Mouse (Mus musculus) lung, embryonic 16.5 days (tissue): ENCODE measurements around the gene Tm9sf4. TPM values are rescaled to one million over a fixed set of nuclear protein-coding genes. Genes with fewer than 3 reads are reported as not detected.

Experiments used
- ATAC-seq: fragments of 200-750 bp; cut with Nextera tagmentation; 2 replicates; pipeline ENCODE4 v1.8.0; 2017; ENCODE audit warnings: low read depth, mild to moderate bottlenecking, moderate library complexity
- H3K27ac ChIP-seq: fragments of 300-500 bp; sonication (generic); 2 replicates; pipeline ENCODE4 v1.5.1; 2014; ENCODE audit warnings: mild to moderate bottlenecking, control low read depth, low read length
- H3K27me3 ChIP-seq: fragments of 300-500 bp; sonication (generic); 2 replicates; pipeline ENCODE4 v1.6.1; 2014; ENCODE audit warnings: low read depth, low read length, mixed read lengths; ENCODE audit not compliant: control insufficient read depth, insufficient read depth
- H3K36me3 ChIP-seq: fragments of 300-500 bp; sonication (generic); 2 replicates; pipeline ENCODE4 v1.6.1; 2014; ENCODE audit warnings: low read length; ENCODE audit not compliant: control insufficient read depth, insufficient read depth
- H3K4me1 ChIP-seq: fragments of 300-500 bp; sonication (generic); replicated peaks from 2 replicates; pipeline ENCODE4 v1.6.1; 2014; ENCODE audit warnings: low read length, mixed read lengths; ENCODE audit not compliant: control insufficient read depth, insufficient read depth
- H3K4me2 ChIP-seq: fragments of 300-500 bp; sonication (generic); 2 replicates; pipeline ENCODE4 v1.6.1; 2014; ENCODE audit warnings: low read depth, low read length, control low read depth
- H3K4me3 ChIP-seq: fragments of 300-500 bp; sonication (generic); 2 replicates; pipeline ENCODE4 v1.5.1; 2014; ENCODE audit warnings: mild to moderate bottlenecking, low read length, control low read depth
- H3K9ac ChIP-seq: fragments of 300-500 bp; sonication (generic); 2 replicates; pipeline ENCODE4 v1.6.1; 2014; ENCODE audit warnings: low read length, control low read depth
- H3K9me3 ChIP-seq: fragments of 300-500 bp; sonication (generic); 2 replicates; pipeline ENCODE4 v1.6.1; 2016; ENCODE audit warnings: low read length; ENCODE audit not compliant: control insufficient read depth
- WGBS: fragments of 180-500 bp; shearing (Covaris S2); extraction: QIAGEN DNeasy Blood & Tissue Kit; methylation state at CpG from one replicate; pipeline ENCODE4 v1.1.7; 2014; 5-methylcytosine and 5-hydroxymethylcytosine counted together
- polyA plus RNA-seq: library from polyadenylated mRNA; unstranded; fragments of >200 nt; fragmentation: Nextera tagmentation; extraction: Ambion mirVana; gene quantifications from 2 replicates; pipeline ENCODE4 v1.2.1, GENCODE M21; 2015

Gene Tm9sf4
- polyA plus RNA-seq, 1 experiment from 2014 or later, result 74.9 TPM

DNA sequence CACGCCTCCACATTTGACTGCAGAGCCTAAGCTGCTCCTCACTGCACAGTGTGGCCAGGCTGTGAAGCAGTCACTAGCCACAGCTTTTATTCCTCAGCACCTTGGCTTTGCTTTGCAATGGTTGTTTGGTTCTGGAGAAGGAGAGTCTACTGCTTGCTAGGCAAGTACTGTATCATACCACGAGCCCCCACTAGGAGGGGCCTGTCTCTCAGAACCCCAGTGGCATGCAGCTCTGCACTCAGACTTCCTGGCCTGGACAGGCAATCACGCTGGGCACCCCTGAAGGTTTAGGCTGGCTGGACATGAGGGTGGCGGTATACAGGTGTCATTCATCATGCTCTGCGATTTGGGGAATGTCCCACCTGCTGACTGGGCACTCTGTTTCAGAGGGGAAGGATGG is 26.9 kb upstream of the Tm9sf4 start:
- H3K4me1 ChIP-seq, result no peaks in the 10 kb centered on the region

DNA sequence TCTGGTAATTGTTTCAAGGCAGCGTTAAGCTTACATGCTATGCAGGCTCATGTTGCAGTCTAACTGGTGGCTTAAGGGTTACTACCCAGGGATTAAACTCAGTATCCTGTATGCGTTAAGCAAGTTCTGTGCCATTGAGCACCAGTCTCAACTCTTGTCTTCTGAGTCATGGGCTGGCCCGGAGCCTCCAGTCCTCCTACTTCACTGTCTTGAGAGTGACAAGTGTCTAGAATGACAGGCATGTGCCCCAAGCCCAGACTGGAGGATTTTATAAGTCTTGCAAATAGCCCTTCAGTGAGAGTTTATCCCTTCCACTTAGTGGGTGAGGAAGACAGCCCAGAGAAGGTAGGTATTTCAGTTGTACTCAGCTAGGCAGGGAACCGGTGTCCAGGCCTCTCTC is 24.9 kb upstream of the Tm9sf4 start:
- 56% methylated on average over 4 of the region's 4 CpGs for WGBS
- Histone ChIP-seq H3K4me1 (peaks cover 4% of the 10 kb centered on the region; the same call in 1 of the 2 replicates), H3K9me3 (no peaks in the 10 kb centered on the region), H3K9ac (no peak overlapping the region), H3K4me2 (no peak overlapping the region), H3K27me3 (no peaks in the 10 kb centered on the region), H3K36me3 (no peaks in the 10 kb centered on the region), H3K27ac (no peak overlapping the region), H3K4me3 (no peak overlapping the region)
- ATAC-seq, result no peak

More for the DNA sequence above, 26.9 kb upstream of the Tm9sf4 start:
- no peak overlapping the region for H3K27ac ChIP-seq
- no peaks in the 10 kb centered on the region for H3K9me3 ChIP-seq
- no peak overlapping the region for H3K4me2 ChIP-seq
- no peaks in the 10 kb centered on the region for H3K36me3 ChIP-seq
- no peak overlapping the region for H3K4me3 ChIP-seq
- WGBS, result 31% methylated on average over 5 of the region's 5 CpGs
- H3K9ac ChIP-seq, result no peak overlapping the region
- H3K27me3 ChIP-seq, result no peaks in the 10 kb centered on the region
- ATAC-seq, result no peak

DNA sequence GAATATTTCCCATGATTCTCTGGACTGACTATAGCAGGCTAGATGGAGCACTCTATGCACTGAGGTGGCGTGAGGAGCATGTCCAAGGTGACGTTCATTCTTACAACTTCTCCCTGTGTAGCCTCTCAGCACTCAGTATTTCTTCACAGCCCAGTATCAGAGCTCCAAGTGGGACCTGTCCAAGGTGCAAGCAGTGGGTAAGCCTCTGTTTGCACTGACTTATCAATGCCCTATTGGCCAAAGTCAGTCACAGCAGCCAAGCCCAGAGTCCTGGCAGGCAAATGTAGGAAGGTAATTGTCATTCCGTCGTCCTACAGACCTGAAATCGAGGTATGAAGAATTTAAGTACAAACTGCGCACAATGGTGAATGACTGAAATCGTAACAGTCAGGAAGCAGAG is 21.9 kb upstream of the Tm9sf4 start:
- H3K36me3 ChIP-seq, result no peaks in the 10 kb centered on the region
- peaks cover 4% of the 10 kb centered on the region; the same call in 1 of the 2 replicates for H3K4me1 ChIP-seq
- H3K27me3 ChIP-seq, result no peaks in the 10 kb centered on the region
- no peak overlapping the region for H3K27ac ChIP-seq
- no peak overlapping the region for H3K4me3 ChIP-seq
- no peak overlapping the region for H3K9ac ChIP-seq
- WGBS, result 78% methylated on average over 7 of the region's 7 CpGs
- no peaks in the 10 kb centered on the region for H3K9me3 ChIP-seq
- ATAC-seq, result no peak
- no peak overlapping the region for H3K4me2 ChIP-seq

DNA sequence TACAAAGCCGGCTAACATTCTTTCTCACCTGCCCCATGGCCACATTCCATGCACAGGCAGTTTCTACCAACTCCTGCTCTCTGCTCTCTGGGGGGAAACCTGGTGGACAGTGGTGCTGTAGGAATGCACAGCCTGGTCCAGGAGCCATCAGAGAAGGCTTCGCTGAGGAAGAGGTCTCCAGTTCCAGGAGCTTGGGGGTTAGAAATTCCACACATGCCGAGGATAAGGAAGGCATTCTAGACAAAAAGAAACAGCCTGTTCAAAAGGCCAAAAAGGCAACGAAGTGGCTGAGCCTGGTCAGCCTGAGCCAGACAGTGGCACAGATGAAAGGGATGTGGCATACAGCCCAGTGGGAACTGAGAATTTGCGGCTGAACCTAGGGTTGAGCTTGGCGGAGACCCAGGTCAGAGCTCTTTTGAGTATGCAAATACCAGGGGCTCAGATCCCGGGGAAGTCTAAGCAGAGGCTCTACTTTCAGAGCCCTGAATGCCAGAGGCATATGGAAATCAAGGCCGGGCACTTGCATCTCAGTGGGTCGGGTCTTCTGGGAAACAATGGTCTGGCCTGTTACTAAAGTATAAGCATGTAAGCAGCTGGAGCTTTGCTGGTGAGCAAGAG is 21.0 kb upstream of the Tm9sf4 start:
- Histone ChIP-seq H3K9me3 (no peaks in the 10 kb centered on the region), H3K36me3 (no peaks in the 10 kb centered on the region), H3K27ac (no peak overlapping the region; the same call in 1 of the 2 replicates), H3K4me1 (peaks cover 4% of the 10 kb centered on the region; the same call in 1 of the 2 replicates), H3K27me3 (no peaks in the 10 kb centered on the region), H3K9ac (no peak overlapping the region), H3K4me3 (no peak overlapping the region), H3K4me2 (no peak overlapping the region)
- ATAC-seq, result peak; percentile 56; the same call in 1 of the 2 replicates
- WGBS, result 10% methylated on average over 9 of the region's 9 CpGs

DNA sequence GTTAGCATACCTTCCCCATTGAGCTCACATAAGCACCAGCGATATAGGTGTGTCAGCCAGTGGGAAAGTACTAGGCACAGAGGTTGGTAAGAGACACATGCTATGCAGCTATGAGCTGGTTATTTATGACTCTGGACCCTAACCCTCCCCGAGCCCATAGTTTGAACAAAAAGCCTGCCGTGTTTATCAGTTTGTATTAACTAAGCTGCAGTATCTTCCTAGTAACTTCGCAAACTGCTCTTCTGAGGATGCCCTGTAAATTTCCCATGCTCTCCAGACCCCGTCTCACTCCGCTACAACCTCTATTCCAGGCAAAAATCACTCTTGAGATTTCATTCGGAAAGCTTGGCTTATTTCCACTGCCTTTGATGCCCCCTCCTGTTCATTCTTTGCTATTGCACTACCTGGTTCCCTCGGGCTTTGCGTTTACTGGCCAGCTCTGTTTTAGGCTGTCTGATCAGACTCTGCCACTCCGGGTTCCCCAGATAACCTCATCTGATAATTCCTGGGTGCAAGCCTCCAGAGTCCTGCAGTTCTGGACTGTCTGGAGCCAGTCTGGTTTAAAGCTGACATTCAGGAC is 18.4 kb upstream of the Tm9sf4 start:
- Histone ChIP-seq H3K4me1 (peaks cover 4% of the 10 kb centered on the region; the same call in 1 of the 2 replicates), H3K4me2 (no peak overlapping the region), H3K9ac (no peak overlapping the region), H3K4me3 (no peak overlapping the region), H3K27me3 (no peaks in the 10 kb centered on the region), H3K9me3 (no peaks in the 10 kb centered on the region), H3K27ac (no peak overlapping the region), H3K36me3 (no peaks in the 10 kb centered on the region)
- 26% methylated on average over 10 of the region's 10 CpGs for whole genome bisulfite sequencing
- ATAC-seq, result no peak

DNA sequence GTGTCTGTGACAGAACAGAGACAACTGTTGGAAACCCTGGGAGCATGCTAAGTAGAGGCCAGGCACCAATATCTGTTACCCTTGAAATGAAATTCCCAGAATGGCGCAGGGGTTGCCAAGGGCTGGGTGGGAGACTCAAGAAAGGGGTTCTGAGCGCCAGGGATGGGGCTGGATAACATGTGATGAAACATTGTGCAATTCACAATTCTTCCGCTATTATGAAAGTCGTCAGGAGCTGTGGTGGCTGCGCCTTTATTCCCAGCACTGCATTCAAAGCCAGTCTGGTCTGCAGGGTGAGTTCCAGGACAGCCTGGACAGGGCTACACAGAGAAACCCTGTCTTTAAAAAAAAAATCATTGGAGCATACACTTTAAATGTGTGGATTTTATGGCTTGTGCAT is 15.8 kb upstream of the Tm9sf4 start:
- Histone ChIP-seq H3K4me3 (no peak overlapping the region), H3K9ac (no peak overlapping the region), H3K36me3 (no peaks in the 10 kb centered on the region), H3K27me3 (no peaks in the 10 kb centered on the region), H3K9me3 (no peaks in the 10 kb centered on the region), H3K27ac (no peak overlapping the region), H3K4me1 (peaks cover 2% of the 10 kb centered on the region; the same call in 1 of the 2 replicates), H3K4me2 (no peak overlapping the region)
- ATAC-seq, result no peak
- 66% methylated on average over 5 of the region's 5 CpGs for WGBS

DNA sequence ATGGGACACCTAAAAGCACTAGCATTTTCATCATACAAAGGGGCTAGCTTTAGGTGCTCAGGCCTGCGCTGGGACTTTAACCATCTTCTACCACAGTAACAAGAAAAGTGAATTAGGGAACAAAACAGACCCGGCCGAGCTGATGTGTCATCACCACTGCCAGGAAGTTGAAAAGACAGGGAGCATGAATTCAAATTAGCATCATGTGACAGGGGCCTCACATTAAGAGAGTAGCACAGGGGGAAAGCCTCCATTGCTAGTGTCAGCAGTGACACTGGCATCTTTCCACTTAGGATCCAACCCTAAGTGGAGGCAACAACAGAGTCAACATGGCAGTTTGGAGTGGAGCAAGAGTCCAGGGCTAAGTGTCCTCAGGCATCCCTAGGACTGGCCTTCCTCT is 13.9 kb upstream of the Tm9sf4 start:
- Histone ChIP-seq H3K4me3 (no peak overlapping the region), H3K4me1 (no peaks in the 10 kb centered on the region), H3K4me2 (no peak overlapping the region), H3K9ac (no peak overlapping the region), H3K9me3 (no peaks in the 10 kb centered on the region), H3K36me3 (no peaks in the 10 kb centered on the region), H3K27ac (no peak overlapping the region), H3K27me3 (no peaks in the 10 kb centered on the region)
- 66% methylated on average over 3 of the region's 3 CpGs for WGBS
- ATAC-seq, result no peak

DNA sequence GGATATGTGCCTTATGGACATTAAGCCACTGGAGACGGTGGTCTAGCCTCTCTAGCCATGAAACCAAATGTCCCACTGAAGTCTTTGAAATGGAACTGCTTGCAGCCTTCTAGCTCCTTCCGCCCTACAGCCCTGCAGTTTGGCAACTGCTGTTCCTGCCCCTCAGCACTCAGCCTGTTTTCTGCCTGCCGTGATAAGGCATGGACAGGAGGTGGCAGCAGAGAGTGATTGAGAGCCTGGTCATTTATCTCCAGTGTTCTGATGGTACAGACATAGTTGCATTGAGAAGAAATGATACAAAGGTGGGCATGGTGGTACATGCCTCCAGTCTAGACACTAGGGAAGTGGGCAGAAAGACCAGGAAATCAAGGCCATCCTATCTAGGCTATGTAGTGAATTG is 13.4 kb upstream of the Tm9sf4 start:
- Histone ChIP-seq H3K27me3 (no peaks in the 10 kb centered on the region), H3K27ac (no peak overlapping the region), H3K4me3 (no peak overlapping the region), H3K9ac (no peak overlapping the region), H3K4me1 (no peaks in the 10 kb centered on the region), H3K9me3 (no peaks in the 10 kb centered on the region), H3K4me2 (no peak overlapping the region), H3K36me3 (no peaks in the 10 kb centered on the region)
- WGBS, result 13% methylated on average over 3 of the region's 3 CpGs
- ATAC-seq, result peak; percentile 41; the same call in 1 of the 2 replicates

DNA sequence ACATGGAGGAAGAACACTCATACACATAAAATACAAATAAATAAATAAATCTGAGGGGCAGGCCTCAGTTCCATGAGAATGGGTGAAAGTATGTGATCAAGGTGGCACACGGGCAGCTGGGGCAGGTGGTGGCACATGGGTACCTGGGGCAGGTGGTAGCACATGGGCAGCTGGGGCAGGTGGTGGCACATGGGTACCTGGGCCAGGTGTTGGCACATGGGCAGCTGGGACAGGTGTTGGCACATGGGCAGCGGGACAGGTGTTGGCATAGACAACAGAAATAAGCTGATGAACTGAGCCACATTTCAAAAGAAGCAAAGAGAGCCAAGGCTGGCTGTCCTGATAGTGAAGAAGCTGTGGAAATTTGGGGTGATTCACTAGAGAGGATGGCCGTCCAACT is 11.4 kb upstream of the Tm9sf4 start:
- no peak overlapping the region for H3K4me3 ChIP-seq
- no peaks in the 10 kb centered on the region for H3K36me3 ChIP-seq
- H3K9ac ChIP-seq, result no peak overlapping the region
- WGBS, result 74% methylated on average over 3 of the region's 3 CpGs
- H3K27me3 ChIP-seq, result no peaks in the 10 kb centered on the region
- no peak overlapping the region for H3K27ac ChIP-seq
- no peak overlapping the region for H3K4me2 ChIP-seq
- H3K9me3 ChIP-seq, result no peaks in the 10 kb centered on the region
- no peaks in the 10 kb centered on the region for H3K4me1 ChIP-seq
- no peak for ATAC-seq
